Mouse (Mus musculus) skeletal muscle tissue, adult 2 months (tissue): ENCODE measurements at regions not wholly inside any gene's neighbourhood (a gene's known extent, or its start where the extent isn't known, plus 50 kb on each side); places are given as distances from the start of the nearest gene placed in this dataset.

Experiments used
- DNase-seq: peaks from one replicate; pipeline ENCODE4 v3.0.0-alpha.2; 2012; ENCODE audit warnings: low read depth, low spot score

GRCm38 (mm10) chr5:106392213-106392612, 65.8 kb downstream of the Barhl2 start:
- DNase-seq, result no peak

GRCm38 (mm10) chr5:106386621-106387020, 71.3 kb downstream of the Barhl2 start:
- DNase-seq, result no peak

GRCm38 (mm10) chr5:106385838-106386237, 72.1 kb downstream of the Barhl2 start:
- no peak for DNase-seq

- no peak for DNase-seq
Measured at GRCm38 (mm10) chr5:106385219-106385618, 72.7 kb downstream of the Barhl2 start.

- no peak for DNase-seq
Measured at GRCm38 (mm10) chr5:106384138-106384770, 73.7 kb downstream of the Barhl2 start.

GRCm38 (mm10) chr5:106381919-106382318, 76.0 kb downstream of the Barhl2 start:
- no peak for DNase-seq

- DNase-seq, result no peak
Measured at GRCm38 (mm10) chr5:106380631-106381285, 77.2 kb downstream of the Barhl2 start.

- DNase-seq, result no peak
Measured at GRCm38 (mm10) chr5:106376781-106377525, 81.0 kb downstream of the Barhl2 start.

- DNase-seq, result no peak
Measured at GRCm38 (mm10) chr5:106367831-106368230, 90.1 kb downstream of the Barhl2 start.

GRCm38 (mm10) chr5:106367312-106367711, 90.7 kb downstream of the Barhl2 start:
- no peak for DNase-seq

- DNase-seq, result no peak
Measured at GRCm38 (mm10) chr5:106366006-106366405, 92.0 kb downstream of the Barhl2 start.

- DNase-seq, result no peak
Measured at GRCm38 (mm10) chr5:106365094-106365493, 92.9 kb downstream of the Barhl2 start.

GRCm38 (mm10) chr5:106351348-106351747, 106.6 kb downstream of the Barhl2 start:
- DNase-seq, result no peak

- no peak for DNase-seq
Measured at GRCm38 (mm10) chr5:106349851-106350515, 108.0 kb downstream of the Barhl2 start.

GRCm38 (mm10) chr5:106344308-106344707, 113.7 kb downstream of the Barhl2 start:
- DNase-seq, result no peak

- no peak for DNase-seq
Measured at GRCm38 (mm10) chr5:106343601-106344000, 114.4 kb downstream of the Barhl2 start.

GRCm38 (mm10) chr5:106341361-106341760, 116.6 kb downstream of the Barhl2 start:
- no peak for DNase-seq

- no peak for DNase-seq
Measured at GRCm38 (mm10) chr5:106335639-106336038, 122.3 kb downstream of the Barhl2 start.

GRCm38 (mm10) chr5:106327592-106328150, 130.3 kb downstream of the Barhl2 start:
- DNase-seq, result no peak

GRCm38 (mm10) chr5:106322574-106323215, 135.3 kb downstream of the Barhl2 start:
- DNase-seq, result no peak

GRCm38 (mm10) chr5:106321426-106321825, 136.5 kb downstream of the Barhl2 start:
- no peak for DNase-seq
